Mouse (Mus musculus): ENCODE results near the gene Tmem147. TPM values are rescaled to one million over a fixed set of nuclear protein-coding genes. Genes with fewer than 3 reads are reported as not detected.

Gene Tmem147
- polyA plus RNA-seq, 1 experiment from 2014 or later = 129 TPM

DNA sequence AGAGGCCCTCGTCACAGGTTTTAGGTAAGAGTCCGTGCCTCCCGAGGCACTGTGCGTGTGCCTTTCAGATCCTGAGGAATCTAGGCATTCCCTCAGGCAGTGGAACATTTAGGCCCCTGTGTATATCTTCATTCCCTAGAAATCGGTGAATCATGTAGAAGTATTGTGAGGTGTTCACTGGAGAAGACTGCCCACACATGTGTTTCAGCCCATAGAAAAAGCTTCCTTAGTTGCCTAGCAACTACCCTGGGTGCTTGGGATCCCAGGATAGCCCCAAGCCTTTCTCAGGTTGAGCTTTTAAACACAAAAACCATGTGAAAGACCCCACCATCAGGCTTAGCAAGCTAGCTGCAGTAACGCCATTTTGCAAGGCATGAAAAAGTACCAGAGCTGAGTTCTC is 41.0 kb downstream of the Tmem147 start:
- Histone ChIP-seq H3K4me1 (ENCODE audit: control insufficient read depth, insufficient read depth, low read length) (no peaks in the 10 kb centered on the region), H3K4me2 (ENCODE audit: low read depth, low read length) (no peak overlapping the region), H3K9ac (replicated peaks; ENCODE audit: low read length) (no peak overlapping the region), H3K4me3 (ENCODE audit: low read depth, low read length) (no peak overlapping the region), H3K27me3 (ENCODE audit: control insufficient read depth, insufficient read depth, low read length) (peaks cover 8% of the 10 kb centered on the region), H3K9me3 (replicated peaks; ENCODE audit: control insufficient read depth, low read length) (no peaks in the 10 kb centered on the region), H3K27ac (replicated peaks; ENCODE audit: low read depth, low read length) (no peak overlapping the region), H3K36me3 (replicated peaks; ENCODE audit: control insufficient read depth, insufficient read depth, low read depth, low read length) (no peaks in the 10 kb centered on the region)
- WGBS = 71% methylated on average over 6 of the region's 6 CpGs
- DNase-seq (ENCODE audit: low spot score) (no peak), ATAC-seq (replicated peaks; ENCODE audit: insufficient number of reproducible peaks, low FRiP score, low TSS enrichment, low read depth) (no peak)

DNA sequence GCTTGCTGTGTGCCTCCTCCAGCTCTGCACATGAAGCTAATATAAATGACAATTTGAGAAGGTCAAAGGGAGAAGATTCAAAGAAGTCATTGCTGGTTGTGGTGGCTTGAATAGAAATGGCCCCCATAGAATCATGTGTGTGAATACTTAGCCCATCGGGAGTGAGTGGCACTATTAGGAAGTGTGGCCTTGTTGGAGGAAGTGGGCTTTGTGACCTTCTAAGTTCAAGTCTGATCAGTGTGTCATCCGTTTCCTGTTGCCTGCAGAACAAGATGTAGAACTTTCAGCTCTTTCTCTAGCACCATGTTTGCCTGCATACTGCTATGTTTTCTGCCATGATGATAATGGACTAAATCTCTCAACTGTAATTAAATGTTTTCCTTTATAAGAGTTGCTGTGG is 45.9 kb downstream of the Tmem147 start:
- no peak overlapping the region for H3K27ac ChIP-seq (replicated peaks; ENCODE audit: low read depth, low read length)

DNA sequence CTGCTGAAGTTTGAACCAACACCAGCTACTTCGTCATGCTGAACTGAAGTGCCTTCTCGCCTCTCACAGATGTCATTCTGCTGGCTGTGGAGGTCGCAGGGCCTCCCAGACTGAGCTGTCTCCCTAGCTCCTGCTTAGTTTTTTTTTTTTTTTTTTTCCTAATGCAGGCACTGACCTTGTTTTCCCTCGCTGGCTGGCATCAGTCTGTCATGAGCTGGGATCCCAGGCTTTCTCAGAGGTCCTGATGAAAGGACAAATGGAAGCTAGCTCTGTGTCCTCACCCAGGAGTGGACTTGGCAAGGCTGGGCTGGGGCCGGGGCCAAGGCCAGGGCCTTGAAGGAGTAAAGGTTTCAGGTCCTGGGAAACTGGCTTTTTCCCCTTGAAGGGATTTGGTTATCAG is 47.4 kb downstream of the Tmem147 start:
- Histone ChIP-seq H3K9me3 (replicated peaks; ENCODE audit: control insufficient read depth, low read length) (no peaks in the 10 kb centered on the region), H3K4me3 (ENCODE audit: low read depth, low read length) (no peak overlapping the region), H3K27me3 (ENCODE audit: control insufficient read depth, insufficient read depth, low read length) (no peaks in the 10 kb centered on the region), H3K4me2 (ENCODE audit: low read depth, low read length) (no peak overlapping the region), H3K4me1 (ENCODE audit: control insufficient read depth, insufficient read depth, low read length) (no peaks in the 10 kb centered on the region), H3K27ac (replicated peaks; ENCODE audit: low read depth, low read length) (no peak overlapping the region), H3K36me3 (replicated peaks; ENCODE audit: control insufficient read depth, insufficient read depth, low read depth, low read length) (no peaks in the 10 kb centered on the region), H3K9ac (replicated peaks; ENCODE audit: low read length) (no peak overlapping the region)
- ATAC-seq (replicated peaks; ENCODE audit: insufficient number of reproducible peaks, low FRiP score, low TSS enrichment, low read depth) = no peak
- no peak for DNase-seq (ENCODE audit: low spot score)
- 68% methylated on average over 5 of the region's 5 CpGs for WGBS

More for the DNA sequence above, 45.9 kb downstream of the Tmem147 start:
- DNase-seq (ENCODE audit: low spot score) = no peak
- no peak overlapping the region for H3K4me3 ChIP-seq (ENCODE audit: low read depth, low read length)
- no peak overlapping the region for H3K9ac ChIP-seq (replicated peaks; ENCODE audit: low read length)
- H3K27me3 ChIP-seq (ENCODE audit: control insufficient read depth, insufficient read depth, low read length) = peaks cover 7% of the 10 kb centered on the region
- H3K4me2 ChIP-seq (ENCODE audit: low read depth, low read length) = no peak overlapping the region
- no peaks in the 10 kb centered on the region for H3K9me3 ChIP-seq (replicated peaks; ENCODE audit: control insufficient read depth, low read length)
- no peak for ATAC-seq (replicated peaks; ENCODE audit: insufficient number of reproducible peaks, low FRiP score, low TSS enrichment, low read depth)
- H3K4me1 ChIP-seq (ENCODE audit: control insufficient read depth, insufficient read depth, low read length) = no peaks in the 10 kb centered on the region
- H3K36me3 ChIP-seq (replicated peaks; ENCODE audit: control insufficient read depth, insufficient read depth, low read depth, low read length) = no peaks in the 10 kb centered on the region
- 80% methylated on average over 2 of the region's 2 CpGs for WGBS

DNA sequence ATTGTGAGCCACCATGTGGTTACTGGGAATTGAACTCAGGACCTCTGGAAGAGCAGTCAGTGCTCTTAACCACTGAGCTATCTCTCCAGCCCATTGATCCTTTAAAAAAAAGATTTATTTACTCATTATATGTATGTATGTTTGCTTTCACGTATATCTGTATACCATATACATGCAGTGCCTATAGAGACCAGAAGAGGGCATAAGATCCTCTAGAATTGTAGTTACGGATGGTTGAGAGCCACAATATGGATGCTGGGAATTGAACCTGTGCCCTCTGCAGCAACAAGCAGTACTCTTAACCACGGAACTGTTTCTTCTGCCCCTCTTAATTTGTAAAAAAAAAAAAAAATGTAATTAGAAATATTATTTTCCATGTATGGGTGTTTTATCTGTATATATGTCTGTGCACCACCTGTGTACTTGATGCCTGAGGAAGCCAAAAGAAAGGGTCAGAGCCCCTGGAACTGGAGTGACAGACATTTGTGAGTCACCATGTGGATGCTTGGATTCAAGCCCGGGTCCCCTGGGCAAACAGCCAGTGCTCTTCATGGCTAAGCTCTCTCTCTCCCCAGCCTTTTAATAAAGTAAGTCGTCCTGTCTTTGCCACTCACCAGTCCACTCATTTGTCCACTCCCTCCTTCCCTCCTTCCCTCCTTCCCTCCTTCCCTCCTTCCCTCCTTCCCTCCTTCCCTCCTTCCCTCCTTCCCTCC is 50.9 kb downstream of the Tmem147 start:
- no peaks in the 10 kb centered on the region for H3K9me3 ChIP-seq (replicated peaks; ENCODE audit: control insufficient read depth, low read length)
- ATAC-seq (replicated peaks; ENCODE audit: insufficient number of reproducible peaks, low FRiP score, low TSS enrichment, low read depth) (no peak), DNase-seq (ENCODE audit: low spot score) (no peak)
- H3K4me3 ChIP-seq (ENCODE audit: low read depth, low read length) = no peak overlapping the region
- no peaks in the 10 kb centered on the region for H3K27me3 ChIP-seq (ENCODE audit: control insufficient read depth, insufficient read depth, low read length)
- H3K4me2 ChIP-seq (ENCODE audit: low read depth, low read length) = no peak overlapping the region
- H3K9ac ChIP-seq (replicated peaks; ENCODE audit: low read length) = no peak overlapping the region
- WGBS = 66% methylated on average over 5 of the region's 5 CpGs
- H3K4me1 ChIP-seq (ENCODE audit: control insufficient read depth, insufficient read depth, low read length) = no peaks in the 10 kb centered on the region
- H3K27ac ChIP-seq (replicated peaks; ENCODE audit: low read depth, low read length) = no peak overlapping the region
- no peaks in the 10 kb centered on the region for H3K36me3 ChIP-seq (replicated peaks; ENCODE audit: control insufficient read depth, insufficient read depth, low read depth, low read length)

Other genes starting within 250 kb of the Tmem147 start
- not detected in 2 replicates for gene Prodh2, start 235.9 kb downstream of the Tmem147 start, polyA plus RNA-seq (2014; fragmentation: Nextera tagmentation; extraction: Ambion mirVana)
- gene Arhgap33, start 194.5 kb downstream of the Tmem147 start, polyA plus RNA-seq (2014; fragmentation: Nextera tagmentation; extraction: Ambion mirVana) = 11.5 and 14.7 TPM in 2 replicates
- 4.4 and 6.2 TPM in 2 replicates for gene Hspb6, start 177.4 kb downstream of the Tmem147 start, polyA plus RNA-seq (2014; fragmentation: Nextera tagmentation; extraction: Ambion mirVana)
- 13.0 and 13.7 TPM in 2 replicates for gene Proser3, start 177.2 kb downstream of the Tmem147 start, polyA plus RNA-seq (2014; fragmentation: Nextera tagmentation; extraction: Ambion mirVana)
- 40.2 and 44.8 TPM in 2 replicates for gene Lin37, start 169.7 kb downstream of the Tmem147 start, polyA plus RNA-seq (2014; fragmentation: Nextera tagmentation; extraction: Ambion mirVana)
- gene U2af1l4, start 166.2 kb downstream of the Tmem147 start, polyA plus RNA-seq (2014; fragmentation: Nextera tagmentation; extraction: Ambion mirVana) = 99.9 and 102 TPM in 2 replicates
- gene Gm49396, start 166.2 kb downstream of the Tmem147 start, polyA plus RNA-seq (2014; fragmentation: Nextera tagmentation; extraction: Ambion mirVana) = 5.9 and 7.0 TPM in 2 replicates
- gene Psenen, start 165.9 kb downstream of the Tmem147 start, polyA plus RNA-seq (2014; fragmentation: Nextera tagmentation; extraction: Ambion mirVana) = 108 and 110 TPM in 2 replicates
- gene Igflr1, start 164.1 kb downstream of the Tmem147 start, polyA plus RNA-seq (2014; fragmentation: Nextera tagmentation; extraction: Ambion mirVana) = 1.5 and 2.9 TPM in 2 replicates
- 7.2 and 8.4 TPM in 2 replicates for gene Kmt2b, start 140.8 kb downstream of the Tmem147 start, polyA plus RNA-seq (2014; fragmentation: Nextera tagmentation; extraction: Ambion mirVana)
- 0.21 and 0.43 TPM in 2 replicates for gene Zbtb32, start 130.6 kb downstream of the Tmem147 start, polyA plus RNA-seq (2014; fragmentation: Nextera tagmentation; extraction: Ambion mirVana)
- 0.14 and 0.35 TPM in 2 replicates for gene Upk1a, start 116.7 kb downstream of the Tmem147 start, polyA plus RNA-seq (2014; fragmentation: Nextera tagmentation; extraction: Ambion mirVana)
- 700 and 782 TPM in 2 replicates for gene Cox6b1, start 103.4 kb downstream of the Tmem147 start, polyA plus RNA-seq (2014; fragmentation: Nextera tagmentation; extraction: Ambion mirVana)
- 0.20 TPM in 1 of 2 replicates, not detected in the other for gene Etv2, start 93.7 kb downstream of the Tmem147 start, polyA plus RNA-seq (2014; fragmentation: Nextera tagmentation; extraction: Ambion mirVana)
- 108 and 118 TPM in 2 replicates for gene Rbm42, start 79.2 kb downstream of the Tmem147 start, polyA plus RNA-seq (2014; fragmentation: Nextera tagmentation; extraction: Ambion mirVana)
- gene Haus5, start 64.5 kb downstream of the Tmem147 start, polyA plus RNA-seq (2014; fragmentation: Nextera tagmentation; extraction: Ambion mirVana) = 50.1 and 53.1 TPM in 2 replicates
- not detected in 2 replicates for gene Pmis2, start 57.9 kb downstream of the Tmem147 start, polyA plus RNA-seq (2014; fragmentation: Nextera tagmentation; extraction: Ambion mirVana)
- gene 2200002J24Rik, start 30.6 kb downstream of the Tmem147 start, polyA plus RNA-seq (2014; fragmentation: Nextera tagmentation; extraction: Ambion mirVana) = not detected in 2 replicates
- 0.26 TPM in 1 of 2 replicates, not detected in the other for gene Atp4a, start 17.3 kb downstream of the Tmem147 start, polyA plus RNA-seq (2014; fragmentation: Nextera tagmentation; extraction: Ambion mirVana)
- 0.24 TPM in 1 of 2 replicates, not detected in the other for gene Gapdhs, start 14.1 kb upstream of the Tmem147 start, polyA plus RNA-seq (2014; fragmentation: Nextera tagmentation; extraction: Ambion mirVana)
- gene Sbsn, start 21.9 kb upstream of the Tmem147 start, polyA plus RNA-seq (2014; fragmentation: Nextera tagmentation; extraction: Ambion mirVana) = 1.0 and 2.0 TPM in 2 replicates
- gene Dmkn, start 34.2 kb upstream of the Tmem147 start, polyA plus RNA-seq (2014; fragmentation: Nextera tagmentation; extraction: Ambion mirVana) = not detected in 2 replicates
- gene Krtdap, start 58.4 kb upstream of the Tmem147 start, polyA plus RNA-seq (2014; fragmentation: Nextera tagmentation; extraction: Ambion mirVana) = not detected in 2 replicates
- not detected in 2 replicates for gene Ffar2, start 94.2 kb upstream of the Tmem147 start, polyA plus RNA-seq (2014; fragmentation: Nextera tagmentation; extraction: Ambion mirVana)
- not detected in 2 replicates for gene Ffar3, start 126.6 kb upstream of the Tmem147 start, polyA plus RNA-seq (2014; fragmentation: Nextera tagmentation; extraction: Ambion mirVana)
- not detected in 2 replicates for gene Ffar1, start 132.0 kb upstream of the Tmem147 start, polyA plus RNA-seq (2014; fragmentation: Nextera tagmentation; extraction: Ambion mirVana)
- not detected in 2 replicates for gene Cd22, start 150.8 kb upstream of the Tmem147 start, polyA plus RNA-seq (2014; fragmentation: Nextera tagmentation; extraction: Ambion mirVana)
- 0.17 and 0.42 TPM in 2 replicates for gene Mag, start 185.3 kb upstream of the Tmem147 start, polyA plus RNA-seq (2014; fragmentation: Nextera tagmentation; extraction: Ambion mirVana)
- not detected in 2 replicates for gene Hamp2, start 195.1 kb upstream of the Tmem147 start, polyA plus RNA-seq (2014; fragmentation: Nextera tagmentation; extraction: Ambion mirVana)
- not detected in 2 replicates for gene Hamp, start 214.5 kb upstream of the Tmem147 start, polyA plus RNA-seq (2014; fragmentation: Nextera tagmentation; extraction: Ambion mirVana)
- gene Usf2, start 227.3 kb upstream of the Tmem147 start, polyA plus RNA-seq (2014; fragmentation: Nextera tagmentation; extraction: Ambion mirVana) = 21.9 and 25.9 TPM in 2 replicates
- 18.9 and 20.5 TPM in 2 replicates for gene Lsr, start 243.9 kb upstream of the Tmem147 start, polyA plus RNA-seq (2014; fragmentation: Nextera tagmentation; extraction: Ambion mirVana)
- gene Fam187b, start 244.2 kb upstream of the Tmem147 start, polyA plus RNA-seq (2014; fragmentation: Nextera tagmentation; extraction: Ambion mirVana) = 1.6 and 1.8 TPM in 2 replicates